Mouse (Mus musculus) limb, embryonic 12.5 days (tissue): ENCODE data around the gene Psmd11. TPM values are rescaled to one million over a fixed set of nuclear protein-coding genes. Genes with fewer than 3 reads are reported as not detected.

Experiments
- ATAC-seq: fragments of 200-750 bp; cut with Nextera tagmentation; 2 replicates; pipeline ENCODE4 v1.8.0; 2017; ENCODE audit warnings: low read depth, moderate TSS enrichment; ENCODE audit not compliant: insufficient number of reproducible peaks, insufficient read depth, low FRiP score, low TSS enrichment
- H3K27ac ChIP-seq: fragments of 300-500 bp; sonication (generic); 2 replicates; pipeline ENCODE4 v1.5.1; 2016; ENCODE audit warnings: mild to moderate bottlenecking, moderate library complexity
- H3K27me3 ChIP-seq: fragments of 300-500 bp; sonication (generic); 2 replicates; pipeline ENCODE4 v1.6.1; 2016; ENCODE audit warnings: mild to moderate bottlenecking, moderate library complexity
- H3K36me3 ChIP-seq: fragments of 300-500 bp; sonication (generic); 2 replicates; pipeline ENCODE4 v1.6.1; 2016; ENCODE audit warnings: mild to moderate bottlenecking, moderate library complexity
- H3K4me1 ChIP-seq: fragments of 300-500 bp; sonication (generic); replicated peaks from 2 replicates; pipeline ENCODE4 v1.6.1; 2016
- H3K4me2 ChIP-seq: fragments of 300-500 bp; sonication (generic); 2 replicates; pipeline ENCODE4 v1.6.1; 2016; ENCODE audit warnings: mild to moderate bottlenecking, moderate library complexity
- H3K4me3 ChIP-seq: fragments of 300-500 bp; sonication (generic); replicated peaks from 2 replicates; pipeline ENCODE4 v1.5.1; 2016; ENCODE audit warnings: mild to moderate bottlenecking
- H3K9ac ChIP-seq: fragments of 300-500 bp; sonication (generic); replicated peaks from 2 replicates; pipeline ENCODE4 v1.6.1; 2016; ENCODE audit warnings: mild to moderate bottlenecking, moderate library complexity
- H3K9me3 ChIP-seq: fragments of 300-500 bp; sonication (generic); 2 replicates; pipeline ENCODE4 v1.6.1; 2016; ENCODE audit warnings: mild to moderate bottlenecking, moderate library complexity
- WGBS: fragments of 180-500 bp; shearing (Covaris S2); methylation state at CpG from one replicate; pipeline ENCODE4 v1.1.7; 2016; 5-methylcytosine and 5-hydroxymethylcytosine counted together
- polyA plus RNA-seq: library from polyadenylated mRNA; unstranded; fragments of >200 nt; fragmentation: Nextera tagmentation; extraction: Ambion mirVana; gene quantifications from 2 replicates; pipeline ENCODE4 v1.2.1, GENCODE M21; 2016

The Psmd11 gene
- polyA plus RNA-seq, 1 experiment from 2014 or later = 325 TPM

DNA sequence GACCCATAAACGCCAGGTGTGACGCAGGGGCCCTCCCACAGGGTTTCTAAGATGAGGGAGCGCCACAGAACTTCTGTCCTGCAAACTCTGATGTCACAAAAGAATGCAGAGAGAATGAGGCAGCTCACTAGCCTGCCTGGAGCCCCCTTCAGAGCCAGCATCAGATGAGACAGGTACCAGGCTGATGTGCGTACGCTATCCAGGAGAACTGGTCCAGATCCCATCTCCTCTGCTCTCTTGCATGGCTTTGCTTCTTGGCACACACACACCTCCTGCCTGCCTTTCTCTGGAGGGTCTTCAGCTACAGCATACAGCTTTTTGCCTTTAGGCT, 80.7 kb downstream of the Psmd11 start:
- Histone ChIP-seq H3K4me2 (no peak overlapping the region), H3K36me3 (no peaks in the 10 kb centered on the region), H3K27ac (no peak overlapping the region), H3K4me3 (no peak overlapping the region), H3K4me1 (peaks cover 31% of the 10 kb centered on the region), H3K9ac (no peak overlapping the region), H3K27me3 (0 out of 2 replicates have a peak, but pooled peaks cover 2% of the 10 kb centered on the region), H3K9me3 (no peaks in the 10 kb centered on the region)
- 57% methylated on average over 5 of the region's 5 CpGs for WGBS
- no peak for ATAC-seq

DNA sequence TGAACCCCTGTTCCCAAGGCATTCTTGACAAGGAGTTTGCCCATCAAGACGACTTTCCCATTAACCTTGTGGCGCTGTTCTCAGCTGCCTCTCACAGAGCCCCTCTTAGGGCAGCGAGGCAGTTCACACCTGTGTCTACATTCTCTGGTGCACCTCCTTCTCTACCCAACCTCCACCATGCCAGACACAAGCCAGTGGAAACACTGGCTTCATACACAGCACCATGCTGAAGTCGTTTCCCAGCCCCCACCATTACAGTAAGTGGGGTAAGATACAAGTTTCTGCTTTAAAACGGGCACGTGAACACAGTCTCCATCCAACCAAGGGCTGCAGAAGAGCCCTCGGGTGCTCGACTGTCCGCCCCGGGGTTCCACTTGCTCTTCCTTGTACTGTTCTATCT, 81.7 kb downstream of the Psmd11 start:
- Histone ChIP-seq H3K27me3 (0 out of 2 replicates have a peak, but pooled peaks cover 2% of the 10 kb centered on the region), H3K36me3 (no peaks in the 10 kb centered on the region), H3K4me2 (no peak overlapping the region), H3K9ac (no peak overlapping the region), H3K4me1 (peaks cover 24% of the 10 kb centered on the region), H3K27ac (no peak overlapping the region), H3K9me3 (no peaks in the 10 kb centered on the region), H3K4me3 (no peak overlapping the region)
- 84% methylated on average over 10 of the region's 10 CpGs for WGBS
- ATAC-seq = no peak

GRCm38 (mm10) chr11:80512313-80513056, 84.1 kb downstream of the Psmd11 start:
- Histone ChIP-seq H3K9me3 (no peaks in the 10 kb centered on the region), H3K36me3 (no peaks in the 10 kb centered on the region), H3K4me1 (peaks cover 30% of the 10 kb centered on the region), H3K9ac (no peak overlapping the region), H3K4me2 (no peak overlapping the region), H3K27me3 (0 out of 2 replicates have a peak, but pooled peaks cover 2% of the 10 kb centered on the region), H3K4me3 (no peak overlapping the region), H3K27ac (no peak overlapping the region)
- WGBS = 72% methylated on average over 19 of the region's 19 CpGs
- ATAC-seq = no peak

GRCm38 (mm10) chr11:80513796-80514195, 85.4 kb downstream of the Psmd11 start:
- Histone ChIP-seq H3K4me1 (peaks cover 32% of the 10 kb centered on the region), H3K9ac (no peak overlapping the region), H3K9me3 (no peaks in the 10 kb centered on the region), H3K36me3 (no peaks in the 10 kb centered on the region), H3K27me3 (0 out of 2 replicates have a peak, but pooled peaks cover 2% of the 10 kb centered on the region), H3K4me3 (no peak overlapping the region), H3K4me2 (no peak overlapping the region), H3K27ac (no peak overlapping the region)
- ATAC-seq = no peak
- WGBS = 69% methylated on average over 7 of the region's 7 CpGs

DNA sequence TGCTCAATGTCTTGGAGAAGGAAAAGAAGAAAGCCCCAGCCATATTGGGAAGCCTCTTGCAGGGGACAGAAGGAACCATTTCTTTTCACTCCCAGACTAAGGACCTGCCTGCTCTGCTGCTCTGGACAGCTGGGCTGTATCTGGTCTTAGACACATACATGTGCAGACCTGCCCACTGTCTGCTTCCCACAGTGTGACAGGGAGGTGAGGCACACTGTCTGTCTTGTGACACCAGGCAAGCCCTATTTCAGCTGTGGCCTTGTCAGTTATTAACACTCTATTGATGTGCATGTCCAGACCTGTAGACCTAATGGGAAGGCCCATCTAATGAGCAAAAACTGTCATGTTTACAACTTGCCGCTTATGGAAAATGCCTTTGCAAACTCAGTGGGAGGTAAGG, 86.9 kb downstream of the Psmd11 start:
- Histone ChIP-seq H3K9ac (no peak overlapping the region), H3K27me3 (no peaks in the 10 kb centered on the region), H3K9me3 (no peaks in the 10 kb centered on the region), H3K4me1 (peaks cover 21% of the 10 kb centered on the region), H3K4me3 (no peak overlapping the region), H3K27ac (no peak overlapping the region), H3K36me3 (no peaks in the 10 kb centered on the region), H3K4me2 (no peak overlapping the region)
- ATAC-seq = no peak; the same call in 1 of the 2 replicates
- WGBS = 18% methylated on average over 1 of the region's 1 CpGs

GRCm38 (mm10) chr11:80515895-80516294, 87.5 kb downstream of the Psmd11 start:
- Histone ChIP-seq H3K27me3 (no peaks in the 10 kb centered on the region), H3K9me3 (no peaks in the 10 kb centered on the region), H3K4me2 (no peak overlapping the region), H3K9ac (no peak overlapping the region), H3K27ac (0 out of 2 replicates have a peak overlapping the region, but pooled peaks have one; percentile 23), H3K4me3 (no peak overlapping the region), H3K4me1 (peaks cover 19% of the 10 kb centered on the region), H3K36me3 (no peaks in the 10 kb centered on the region)
- no peak for ATAC-seq
- 76% methylated on average over 8 of the region's 8 CpGs for WGBS

DNA sequence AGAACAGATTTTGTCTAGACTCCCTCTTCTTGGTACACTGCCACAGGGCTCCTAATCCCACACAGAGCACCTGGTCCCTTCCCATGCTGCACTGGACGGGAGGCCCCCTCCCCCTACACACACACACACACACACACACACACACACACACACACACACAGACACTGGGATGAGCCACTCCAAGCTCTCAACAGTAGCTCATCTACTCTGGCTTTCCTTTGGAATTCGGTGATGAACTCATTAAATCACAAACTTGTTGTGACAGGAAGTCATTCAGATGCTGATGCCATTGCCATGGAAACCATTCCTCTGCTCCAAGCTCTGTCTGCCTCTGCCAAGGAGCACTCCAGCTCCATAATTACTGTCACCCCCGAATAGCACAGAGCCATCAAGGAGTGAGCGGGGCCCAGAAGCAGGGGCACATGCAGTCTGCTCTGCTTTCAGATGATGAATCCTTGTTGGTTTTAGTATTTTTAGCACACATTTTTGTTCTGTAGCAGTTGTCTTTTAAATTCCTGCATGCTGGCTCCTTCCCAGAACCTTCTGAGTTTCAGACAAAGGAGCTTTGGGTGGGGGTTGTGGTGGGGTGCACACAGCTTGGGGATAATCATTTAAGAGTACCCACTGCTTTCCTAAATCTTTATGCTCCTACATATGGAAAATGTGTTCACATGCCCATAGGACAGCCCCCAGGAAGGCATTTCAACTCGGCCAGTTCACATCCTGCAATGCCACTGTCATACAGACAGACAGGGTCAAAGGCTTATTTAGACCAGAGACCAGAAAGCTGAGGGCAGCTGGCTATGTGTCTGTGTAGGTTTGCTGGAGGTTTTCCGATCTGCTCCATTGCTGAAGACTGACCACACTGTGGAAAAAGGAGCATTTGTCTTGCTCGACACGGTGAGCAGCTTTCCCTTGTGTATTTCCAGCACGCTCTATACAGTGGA, 90.3 kb downstream of the Psmd11 start:
- H3K4me2 ChIP-seq = no peak overlapping the region
- H3K4me3 ChIP-seq = no peak overlapping the region
- 46% methylated on average over 9 of the region's 9 CpGs for WGBS
- H3K9me3 ChIP-seq = no peaks in the 10 kb centered on the region
- no peak for ATAC-seq
- H3K9ac ChIP-seq = no peak overlapping the region
- peaks cover 16% of the 10 kb centered on the region for H3K4me1 ChIP-seq
- no peaks in the 10 kb centered on the region for H3K27me3 ChIP-seq
- H3K36me3 ChIP-seq = no peaks in the 10 kb centered on the region
- H3K27ac ChIP-seq = no peak overlapping the region

DNA sequence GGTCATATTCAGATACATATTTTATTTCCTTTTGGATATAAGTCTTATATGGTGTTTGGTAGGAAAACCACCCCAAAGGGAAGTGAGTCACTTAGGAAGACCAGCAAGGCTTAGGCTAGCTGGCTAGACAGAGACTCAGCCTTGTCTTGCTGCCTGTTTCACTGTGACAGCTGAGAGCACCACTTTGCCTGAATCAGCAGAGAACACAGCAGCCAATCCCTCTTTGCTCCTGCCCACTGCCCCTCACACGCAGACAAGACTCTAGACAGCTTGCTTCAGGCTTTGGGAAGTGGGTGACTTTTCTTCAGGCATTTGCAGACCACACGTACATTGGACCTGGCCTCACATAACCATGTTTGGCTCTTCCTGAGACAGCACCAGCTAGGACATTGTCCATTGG, 92.7 kb downstream of the Psmd11 start:
- H3K9ac ChIP-seq = no peak overlapping the region
- no peaks in the 10 kb centered on the region for H3K36me3 ChIP-seq
- H3K4me2 ChIP-seq = no peak overlapping the region
- ATAC-seq = no peak
- H3K9me3 ChIP-seq = no peaks in the 10 kb centered on the region
- H3K27me3 ChIP-seq = no peaks in the 10 kb centered on the region
- H3K27ac ChIP-seq = no peak overlapping the region
- H3K4me1 ChIP-seq = peaks cover 6% of the 10 kb centered on the region
- WGBS = 79% methylated on average over 2 of the region's 2 CpGs
- no peak overlapping the region for H3K4me3 ChIP-seq

Other genes starting within 250 kb of the Psmd11 start
- 6.3 and 6.4 TPM in 2 replicates for gene Rnf135, start 244.8 kb upstream of the Psmd11 start, polyA plus RNA-seq
- 58.2 and 59.5 TPM in 2 replicates for gene Rhot1, start 219.6 kb upstream of the Psmd11 start, polyA plus RNA-seq
- gene Rhbdl3, start 127.7 kb upstream of the Psmd11 start, polyA plus RNA-seq = 2.0 and 3.4 TPM in 2 replicates
- 26.0 and 29.9 TPM in 2 replicates for gene 5730455P16Rik, start 50.6 kb upstream of the Psmd11 start, polyA plus RNA-seq
- gene Zfp207, start 45.3 kb upstream of the Psmd11 start, polyA plus RNA-seq = 287 and 289 TPM in 2 replicates
- 4.7 and 4.8 TPM in 2 replicates for gene Cdk5r1, start 48.4 kb downstream of the Psmd11 start, polyA plus RNA-seq